Mouse (Mus musculus) lung, embryonic 16.5 days (tissue): ENCODE results near the gene Nfasc. TPM values are rescaled to one million over a fixed set of nuclear protein-coding genes. Genes with fewer than 3 reads are reported as not detected.

ENCODE experiments used
- ATAC-seq: fragments of 200-750 bp; cut with Nextera tagmentation; 2 replicates; pipeline ENCODE4 v1.8.0; 2017; ENCODE audit warnings: low read depth, mild to moderate bottlenecking, moderate library complexity
- H3K27ac ChIP-seq: fragments of 300-500 bp; sonication (generic); 2 replicates; pipeline ENCODE4 v1.5.1; 2014; ENCODE audit warnings: mild to moderate bottlenecking, control low read depth, low read length
- H3K27me3 ChIP-seq: fragments of 300-500 bp; sonication (generic); 2 replicates; pipeline ENCODE4 v1.6.1; 2014; ENCODE audit warnings: low read depth, low read length, mixed read lengths; ENCODE audit not compliant: control insufficient read depth, insufficient read depth
- H3K36me3 ChIP-seq: fragments of 300-500 bp; sonication (generic); 2 replicates; pipeline ENCODE4 v1.6.1; 2014; ENCODE audit warnings: low read length; ENCODE audit not compliant: control insufficient read depth, insufficient read depth
- H3K4me1 ChIP-seq: fragments of 300-500 bp; sonication (generic); replicated peaks from 2 replicates; pipeline ENCODE4 v1.6.1; 2014; ENCODE audit warnings: low read length, mixed read lengths; ENCODE audit not compliant: control insufficient read depth, insufficient read depth
- H3K4me2 ChIP-seq: fragments of 300-500 bp; sonication (generic); 2 replicates; pipeline ENCODE4 v1.6.1; 2014; ENCODE audit warnings: low read depth, low read length, control low read depth
- H3K4me3 ChIP-seq: fragments of 300-500 bp; sonication (generic); 2 replicates; pipeline ENCODE4 v1.5.1; 2014; ENCODE audit warnings: mild to moderate bottlenecking, low read length, control low read depth
- H3K9ac ChIP-seq: fragments of 300-500 bp; sonication (generic); 2 replicates; pipeline ENCODE4 v1.6.1; 2014; ENCODE audit warnings: low read length, control low read depth
- H3K9me3 ChIP-seq: fragments of 300-500 bp; sonication (generic); 2 replicates; pipeline ENCODE4 v1.6.1; 2016; ENCODE audit warnings: low read length; ENCODE audit not compliant: control insufficient read depth
- WGBS: fragments of 180-500 bp; shearing (Covaris S2); extraction: QIAGEN DNeasy Blood & Tissue Kit; methylation state at CpG from one replicate; pipeline ENCODE4 v1.1.7; 2014; 5-methylcytosine and 5-hydroxymethylcytosine counted together
- polyA plus RNA-seq: library from polyadenylated mRNA; unstranded; fragments of >200 nt; fragmentation: Nextera tagmentation; extraction: Ambion mirVana; gene quantifications from 2 replicates; pipeline ENCODE4 v1.2.1, GENCODE M21; 2015

Gene Nfasc
- polyA plus RNA-seq, 1 experiment from 2014 or later: 0.18 TPM

- H3K36me3 ChIP-seq: no peaks in the 10 kb centered on the region
- no peak overlapping the region for H3K4me2 ChIP-seq
- no peaks in the 10 kb centered on the region for H3K27me3 ChIP-seq
- H3K27ac ChIP-seq: no peak overlapping the region
- H3K9ac ChIP-seq: no peak overlapping the region
- no peak overlapping the region for H3K4me3 ChIP-seq
- H3K4me1 ChIP-seq: no peaks in the 10 kb centered on the region
- WGBS: 74% methylated on average over 4 of the region's 4 CpGs
- ATAC-seq: no peak
- H3K9me3 ChIP-seq: no peaks in the 10 kb centered on the region
Observed at GRCm38 (mm10) chr1:132612066-132612465, 129.5 kb downstream of the Nfasc start.

- Histone ChIP-seq H3K27ac (no peak overlapping the region), H3K4me3 (no peak overlapping the region), H3K4me1 (no peaks in the 10 kb centered on the region), H3K27me3 (no peaks in the 10 kb centered on the region), H3K9me3 (no peaks in the 10 kb centered on the region), H3K36me3 (no peaks in the 10 kb centered on the region), H3K4me2 (no peak overlapping the region), H3K9ac (no peak overlapping the region)
- WGBS: 30% methylated on average over 4 of the region's 4 CpGs
- ATAC-seq: no peak
Observed at GRCm38 (mm10) chr1:132609048-132609634, 132.5 kb downstream of the Nfasc start.

- Histone ChIP-seq H3K36me3 (no peaks in the 10 kb centered on the region), H3K4me2 (no peak overlapping the region), H3K27ac (no peak overlapping the region), H3K9ac (no peak overlapping the region), H3K4me1 (no peaks in the 10 kb centered on the region), H3K27me3 (no peaks in the 10 kb centered on the region), H3K9me3 (no peaks in the 10 kb centered on the region), H3K4me3 (no peak overlapping the region)
- 34% methylated on average over 8 of the region's 8 CpGs for WGBS
- no peak for ATAC-seq
Observed at GRCm38 (mm10) chr1:132602161-132602560, 139.4 kb downstream of the Nfasc start.

- ATAC-seq: no peak
- Histone ChIP-seq H3K4me2 (no peak overlapping the region), H3K9me3 (no peaks in the 10 kb centered on the region), H3K9ac (no peak overlapping the region), H3K36me3 (no peaks in the 10 kb centered on the region), H3K4me1 (no peaks in the 10 kb centered on the region), H3K4me3 (no peak overlapping the region), H3K27ac (no peak overlapping the region), H3K27me3 (no peaks in the 10 kb centered on the region)
- WGBS: 78% methylated on average over 5 of the region's 5 CpGs
Observed at GRCm38 (mm10) chr1:132598024-132598423, 143.6 kb downstream of the Nfasc start.

GRCm38 (mm10) chr1:132595741-132596140 lies 145.9 kb downstream of the Nfasc start:
- Histone ChIP-seq H3K4me3 (no peak overlapping the region), H3K27ac (no peak overlapping the region), H3K9me3 (no peaks in the 10 kb centered on the region), H3K36me3 (no peaks in the 10 kb centered on the region), H3K4me2 (no peak overlapping the region), H3K9ac (no peak overlapping the region), H3K27me3 (no peaks in the 10 kb centered on the region), H3K4me1 (no peaks in the 10 kb centered on the region)
- 35% methylated on average over 6 of the region's 6 CpGs for WGBS
- no peak for ATAC-seq

- H3K9me3 ChIP-seq: no peaks in the 10 kb centered on the region
- ATAC-seq: 0 out of 2 replicates have a peak, but pooled peaks have one; percentile 41
- no peaks in the 10 kb centered on the region for H3K27me3 ChIP-seq
- WGBS: 13% methylated on average over 4 of the region's 4 CpGs
- no peak overlapping the region for H3K4me2 ChIP-seq
- no peak overlapping the region for H3K4me3 ChIP-seq
- H3K4me1 ChIP-seq: no peaks in the 10 kb centered on the region
- no peak overlapping the region for H3K9ac ChIP-seq
- H3K27ac ChIP-seq: no peak overlapping the region
- no peaks in the 10 kb centered on the region for H3K36me3 ChIP-seq
Observed at GRCm38 (mm10) chr1:132594587-132594986, 147.0 kb downstream of the Nfasc start.

- Histone ChIP-seq H3K4me1 (no peaks in the 10 kb centered on the region), H3K4me2 (no peak overlapping the region), H3K36me3 (no peaks in the 10 kb centered on the region), H3K27me3 (no peaks in the 10 kb centered on the region), H3K9me3 (no peaks in the 10 kb centered on the region), H3K27ac (no peak overlapping the region), H3K9ac (no peak overlapping the region), H3K4me3 (no peak overlapping the region)
- WGBS: 74% methylated on average over 5 of the region's 5 CpGs
- no peak for ATAC-seq
Observed at GRCm38 (mm10) chr1:132592145-132592544, 149.5 kb downstream of the Nfasc start.

GRCm38 (mm10) chr1:132591399-132591930 lies 150.1 kb downstream of the Nfasc start:
- WGBS: 70% methylated on average over 11 of the region's 11 CpGs
- no peak overlapping the region for H3K4me2 ChIP-seq
- ATAC-seq: no peak
- no peak overlapping the region for H3K4me3 ChIP-seq
- H3K9ac ChIP-seq: no peak overlapping the region
- H3K9me3 ChIP-seq: no peaks in the 10 kb centered on the region
- no peak overlapping the region for H3K27ac ChIP-seq
- H3K27me3 ChIP-seq: no peaks in the 10 kb centered on the region
- no peaks in the 10 kb centered on the region for H3K36me3 ChIP-seq
- no peaks in the 10 kb centered on the region for H3K4me1 ChIP-seq

GRCm38 (mm10) chr1:132586679-132587201 lies 154.9 kb downstream of the Nfasc start:
- WGBS: 30% methylated on average over 15 of the region's 15 CpGs
- Histone ChIP-seq H3K9ac (no peak overlapping the region), H3K4me2 (no peak overlapping the region), H3K4me3 (no peak overlapping the region), H3K9me3 (no peaks in the 10 kb centered on the region), H3K36me3 (no peaks in the 10 kb centered on the region), H3K27ac (no peak overlapping the region), H3K27me3 (no peaks in the 10 kb centered on the region), H3K4me1 (no peaks in the 10 kb centered on the region)
- peak; percentile 53; the same call in 1 of the 2 replicates for ATAC-seq
